Mouse (Mus musculus) intestine, embryonic 15.5 days (tissue): Measurements from ENCODE around the gene Wdr63. TPM values are rescaled to one million over a fixed set of nuclear protein-coding genes. Genes with fewer than 3 reads are reported as not detected.
A peak's percentile ranks its signal among the peaks of the same experiment; 100 is the strongest.

Experiments used
- ATAC-seq: fragments of 200-750 bp; cut with Nextera tagmentation; 2 replicates; pipeline ENCODE4 v1.8.0; 2017; ENCODE audit warnings: moderate TSS enrichment, moderate library complexity
- H3K27ac ChIP-seq: fragments of 300-500 bp; sonication (generic); 2 replicates; pipeline ENCODE4 v1.5.1; 2015; ENCODE audit warnings: mild to moderate bottlenecking, inconsistent platforms
- H3K27me3 ChIP-seq: fragments of 300-500 bp; sonication (generic); replicated peaks from 2 replicates; pipeline ENCODE4 v1.6.1; 2015; ENCODE audit warnings: inconsistent platforms
- H3K36me3 ChIP-seq: fragments of 300-500 bp; sonication (generic); 2 replicates; pipeline ENCODE4 v1.6.1; 2015; ENCODE audit warnings: inconsistent platforms
- H3K4me1 ChIP-seq: fragments of 300-500 bp; sonication (generic); replicated peaks from 2 replicates; pipeline ENCODE4 v1.6.1; 2015; ENCODE audit warnings: inconsistent platforms
- H3K4me2 ChIP-seq: fragments of 300-500 bp; sonication (generic); replicated peaks from 2 replicates; pipeline ENCODE4 v1.6.1; 2015; ENCODE audit warnings: mild to moderate bottlenecking, inconsistent platforms
- H3K4me3 ChIP-seq: fragments of 300-500 bp; sonication (generic); replicated peaks from 2 replicates; pipeline ENCODE4 v1.5.1; 2015; ENCODE audit warnings: inconsistent platforms
- H3K9ac ChIP-seq: fragments of 300-500 bp; sonication (generic); 2 replicates; pipeline ENCODE4 v1.6.1; 2015; ENCODE audit warnings: inconsistent platforms
- H3K9me3 ChIP-seq: fragments of 300-500 bp; sonication (generic); 2 replicates; pipeline ENCODE4 v1.6.1; 2016; ENCODE audit warnings: inconsistent platforms
- WGBS: fragments of 180-500 bp; shearing (Covaris S2); methylation state at CpG from one replicate; pipeline ENCODE4 v1.1.7; 2015; 5-methylcytosine and 5-hydroxymethylcytosine counted together
- polyA plus RNA-seq: library from polyadenylated mRNA; unstranded; fragments of >200 nt; fragmentation: Nextera tagmentation; extraction: Ambion mirVana; gene quantifications from 2 replicates; pipeline ENCODE4 v1.2.1, GENCODE M21; 2015

The Wdr63 gene
- polyA plus RNA-seq, 1 experiment from 2014 or later: 0.38 TPM

DNA sequence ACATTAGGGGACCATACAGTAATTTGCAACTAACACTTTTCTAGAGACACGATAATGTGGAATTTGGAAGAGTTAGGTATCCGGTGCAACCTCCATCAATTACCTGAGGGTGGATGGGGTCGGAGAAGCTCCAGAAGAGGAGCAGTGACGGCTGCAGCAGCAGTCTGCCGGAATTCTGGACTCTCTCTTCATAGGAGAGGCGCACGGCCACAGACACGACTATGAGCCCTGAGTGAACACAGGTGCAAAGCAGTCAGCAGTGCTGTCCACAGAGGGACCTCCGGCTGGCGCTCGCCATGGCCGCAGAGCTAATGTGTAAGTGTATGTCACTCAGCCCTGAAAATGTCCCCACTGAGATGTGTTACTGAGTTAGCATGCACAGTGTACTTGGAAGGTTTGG lies 27.7 kb downstream of the Wdr63 start:
- Histone ChIP-seq H3K9ac (no peak overlapping the region), H3K27ac (no peak overlapping the region), H3K9me3 (no peaks in the 10 kb centered on the region), H3K4me3 (no peak overlapping the region), H3K4me2 (no peak overlapping the region), H3K4me1 (no peaks in the 10 kb centered on the region), H3K27me3 (no peaks in the 10 kb centered on the region), H3K36me3 (no peaks in the 10 kb centered on the region)
- 88% methylated on average over 12 of the region's 12 CpGs for WGBS
- no peak for ATAC-seq

DNA sequence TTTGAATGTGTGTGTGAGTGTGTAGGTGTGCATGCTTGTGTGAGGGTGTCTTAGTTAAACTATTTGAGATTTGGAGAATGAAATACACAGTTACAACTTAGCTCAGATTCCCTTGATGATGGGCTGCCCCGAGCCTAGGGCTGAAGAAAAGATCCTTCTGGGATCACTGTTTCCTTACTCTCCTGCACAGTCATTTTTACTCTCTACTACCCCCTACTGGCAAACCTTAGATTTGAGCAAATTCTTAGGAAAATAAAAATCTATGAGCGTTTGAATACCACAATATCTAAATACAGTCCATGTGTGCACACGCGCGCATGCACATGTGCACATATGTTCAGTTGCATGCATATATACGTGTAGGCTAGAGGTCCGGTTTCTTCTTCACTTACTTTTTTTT lies 35.1 kb downstream of the Wdr63 start:
- 80% methylated on average over 7 of the region's 7 CpGs for WGBS
- Histone ChIP-seq H3K27ac (no peak overlapping the region), H3K36me3 (no peaks in the 10 kb centered on the region), H3K27me3 (no peaks in the 10 kb centered on the region), H3K9me3 (no peaks in the 10 kb centered on the region), H3K4me3 (no peak overlapping the region), H3K4me1 (no peaks in the 10 kb centered on the region), H3K4me2 (no peak overlapping the region), H3K9ac (no peak overlapping the region)
- 0 out of 2 replicates have a peak, but pooled peaks have one; percentile 34 for ATAC-seq

DNA sequence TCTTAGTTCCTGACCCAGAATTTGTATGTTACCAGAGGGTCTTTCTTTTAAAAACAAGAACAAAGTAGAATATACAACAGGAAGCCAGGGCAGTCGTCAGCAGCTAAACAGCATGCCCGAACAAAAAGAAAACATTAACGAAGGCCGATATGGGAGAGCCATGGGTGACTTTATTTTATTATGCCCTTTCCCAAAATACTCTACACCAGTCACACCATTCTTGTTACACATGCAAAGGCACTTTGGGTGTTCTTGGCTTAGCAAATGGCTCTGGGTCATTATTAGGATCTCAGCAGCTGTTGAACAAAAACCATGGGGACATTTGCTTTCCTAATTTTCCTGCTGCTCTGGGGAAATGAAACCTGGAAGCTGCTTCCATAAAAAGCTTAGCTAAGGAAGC lies 38.7 kb downstream of the Wdr63 start:
- WGBS: 78% methylated on average over 4 of the region's 4 CpGs
- H3K4me1 ChIP-seq: no peaks in the 10 kb centered on the region
- no peak for ATAC-seq

GRCm38 (mm10) chr3:146063146-146063545 lies 44.8 kb downstream of the Wdr63 start:
- Histone ChIP-seq H3K36me3 (no peaks in the 10 kb centered on the region), H3K27ac (no peak overlapping the region), H3K9me3 (no peaks in the 10 kb centered on the region), H3K4me3 (no peak overlapping the region), H3K9ac (no peak overlapping the region), H3K27me3 (no peaks in the 10 kb centered on the region), H3K4me2 (no peak overlapping the region), H3K4me1 (no peaks in the 10 kb centered on the region)
- ATAC-seq: no peak
- WGBS: 82% methylated on average over 11 of the region's 11 CpGs

More for the DNA sequence above, 38.7 kb downstream of the Wdr63 start:
- Histone ChIP-seq H3K4me3 (no peak overlapping the region), H3K9ac (no peak overlapping the region), H3K9me3 (no peaks in the 10 kb centered on the region), H3K27me3 (no peaks in the 10 kb centered on the region), H3K27ac (no peak overlapping the region), H3K36me3 (no peaks in the 10 kb centered on the region), H3K4me2 (no peak overlapping the region)

GRCm38 (mm10) chr3:146059356-146059926 lies 48.5 kb downstream of the Wdr63 start:
- no peaks in the 10 kb centered on the region for H3K27me3 ChIP-seq
- no peaks in the 10 kb centered on the region for H3K4me1 ChIP-seq
- no peak overlapping the region for H3K27ac ChIP-seq
- H3K4me2 ChIP-seq: no peak overlapping the region
- no peak overlapping the region for H3K9ac ChIP-seq
- H3K36me3 ChIP-seq: no peaks in the 10 kb centered on the region
- ATAC-seq: no peak
- 72% methylated on average over 15 of the region's 15 CpGs for WGBS
- H3K9me3 ChIP-seq: no peaks in the 10 kb centered on the region
- no peak overlapping the region for H3K4me3 ChIP-seq

DNA sequence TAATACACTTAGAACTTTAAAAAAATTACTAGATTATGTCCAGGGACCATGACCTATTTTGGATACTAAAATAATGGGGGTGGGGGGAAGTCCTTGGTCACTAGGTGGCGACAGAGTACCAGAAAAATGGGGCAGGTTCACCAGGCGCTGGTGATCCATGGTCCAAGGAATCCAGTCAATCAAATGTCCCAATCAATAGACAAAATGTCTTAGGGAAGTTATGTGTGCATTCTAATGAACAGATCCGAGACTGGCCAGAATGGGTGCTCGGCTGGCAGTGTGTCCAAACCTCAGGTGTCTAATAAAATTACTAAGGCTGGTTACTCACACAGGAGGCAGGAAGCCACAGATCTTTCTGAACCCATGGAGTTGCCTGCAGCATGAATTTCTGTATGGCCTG lies 49.7 kb downstream of the Wdr63 start:
- Histone ChIP-seq H3K9me3 (no peaks in the 10 kb centered on the region), H3K9ac (no peak overlapping the region), H3K36me3 (no peaks in the 10 kb centered on the region), H3K27ac (no peak overlapping the region), H3K4me3 (no peak overlapping the region), H3K4me1 (no peaks in the 10 kb centered on the region), H3K27me3 (no peaks in the 10 kb centered on the region), H3K4me2 (no peak overlapping the region)
- WGBS: 8% methylated on average over 4 of the region's 4 CpGs
- ATAC-seq: no peak

DNA sequence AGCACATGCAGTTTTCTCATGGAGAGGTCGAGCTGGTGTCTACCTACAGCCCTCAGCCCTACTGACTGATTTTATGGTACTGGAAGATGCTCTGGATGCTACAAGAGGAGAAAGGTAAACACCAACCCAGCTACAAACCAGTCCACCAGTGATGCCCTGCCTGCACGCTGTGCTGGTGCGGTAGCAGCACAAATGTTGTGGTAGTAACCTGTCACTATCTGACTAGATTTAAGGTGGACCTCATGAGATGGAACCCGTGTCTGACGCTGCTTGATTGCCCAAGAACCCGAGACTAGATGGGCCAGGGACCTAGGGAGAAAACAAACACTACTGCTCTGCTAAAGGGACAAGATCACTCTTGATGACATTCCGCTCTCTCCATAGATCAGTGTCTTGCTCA lies 50.8 kb downstream of the Wdr63 start:
- no peak overlapping the region for H3K4me2 ChIP-seq
- no peaks in the 10 kb centered on the region for H3K4me1 ChIP-seq
- no peak overlapping the region for H3K9ac ChIP-seq
- no peaks in the 10 kb centered on the region for H3K27me3 ChIP-seq
- H3K4me3 ChIP-seq: no peak overlapping the region
- ATAC-seq: no peak
- H3K9me3 ChIP-seq: no peaks in the 10 kb centered on the region
- no peaks in the 10 kb centered on the region for H3K36me3 ChIP-seq
- 65% methylated on average over 7 of the region's 7 CpGs for WGBS
- H3K27ac ChIP-seq: no peak overlapping the region

- Histone ChIP-seq H3K4me3 (no peak overlapping the region), H3K9ac (no peak overlapping the region), H3K4me1 (peaks cover 3% of the 10 kb centered on the region; the same call in 1 of the 2 replicates), H3K9me3 (no peaks in the 10 kb centered on the region), H3K27ac (no peak overlapping the region), H3K36me3 (no peaks in the 10 kb centered on the region), H3K4me2 (no peak overlapping the region), H3K27me3 (no peaks in the 10 kb centered on the region)
- no peak for ATAC-seq
- WGBS: 83% methylated on average over 2 of the region's 2 CpGs
Observed at GRCm38 (mm10) chr3:146053873-146054272, 54.1 kb downstream of the Wdr63 start.

- H3K4me2 ChIP-seq: no peak overlapping the region
- 67% methylated on average over 6 of the region's 6 CpGs for WGBS
- no peak overlapping the region for H3K4me3 ChIP-seq
- peaks cover 3% of the 10 kb centered on the region; the same call in 1 of the 2 replicates for H3K4me1 ChIP-seq
- no peaks in the 10 kb centered on the region for H3K27me3 ChIP-seq
- H3K27ac ChIP-seq: no peak overlapping the region
- no peak for ATAC-seq
- no peaks in the 10 kb centered on the region for H3K9me3 ChIP-seq
- no peak overlapping the region for H3K9ac ChIP-seq
- H3K36me3 ChIP-seq: no peaks in the 10 kb centered on the region
Observed at GRCm38 (mm10) chr3:146053082-146053814, 54.7 kb downstream of the Wdr63 start.

DNA sequence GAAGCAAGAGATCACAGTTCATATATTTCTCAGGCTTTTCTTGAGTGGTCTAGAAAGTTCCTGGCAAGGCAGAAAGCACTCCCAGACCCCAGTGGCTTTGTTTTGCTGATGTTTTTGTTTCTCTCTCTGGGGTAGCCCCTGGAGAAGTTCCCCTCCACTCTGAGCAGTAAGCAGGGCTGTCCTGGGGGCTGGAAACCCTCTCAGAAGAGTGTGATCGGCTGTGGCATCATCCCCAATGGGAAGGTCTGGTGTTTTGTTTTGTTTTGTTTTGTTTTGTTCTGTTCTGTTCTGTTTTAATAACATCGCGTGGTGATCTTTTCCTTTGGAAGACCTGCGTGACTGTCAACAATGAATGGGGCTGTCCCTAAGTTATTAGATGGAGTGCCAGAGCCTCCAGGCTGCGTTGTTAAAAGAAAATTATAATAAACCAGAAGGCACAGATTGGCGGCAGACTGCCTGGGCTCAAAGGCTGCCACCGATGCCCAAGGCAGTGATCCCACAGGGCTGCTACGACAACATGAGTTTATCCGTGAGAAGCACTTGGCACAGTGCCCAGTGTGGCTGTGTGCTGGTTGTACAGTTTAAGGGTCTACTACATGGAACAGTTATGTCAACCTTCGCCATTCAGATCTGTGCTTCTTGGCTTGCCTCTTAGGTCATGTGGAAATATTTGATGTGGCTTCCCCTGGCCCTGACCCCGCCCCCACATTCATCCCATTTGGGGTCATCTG lies 56.5 kb downstream of the Wdr63 start:
- WGBS: 52% methylated on average over 11 of the region's 11 CpGs
- H3K9me3 ChIP-seq: no peaks in the 10 kb centered on the region
- no peak overlapping the region for H3K27ac ChIP-seq
- ATAC-seq: no peak
- H3K36me3 ChIP-seq: no peaks in the 10 kb centered on the region
- H3K4me3 ChIP-seq: no peak overlapping the region
- H3K4me2 ChIP-seq: no peak overlapping the region
- no peaks in the 10 kb centered on the region for H3K27me3 ChIP-seq
- H3K4me1 ChIP-seq: peaks cover 9% of the 10 kb centered on the region
- H3K9ac ChIP-seq: no peak overlapping the region

DNA sequence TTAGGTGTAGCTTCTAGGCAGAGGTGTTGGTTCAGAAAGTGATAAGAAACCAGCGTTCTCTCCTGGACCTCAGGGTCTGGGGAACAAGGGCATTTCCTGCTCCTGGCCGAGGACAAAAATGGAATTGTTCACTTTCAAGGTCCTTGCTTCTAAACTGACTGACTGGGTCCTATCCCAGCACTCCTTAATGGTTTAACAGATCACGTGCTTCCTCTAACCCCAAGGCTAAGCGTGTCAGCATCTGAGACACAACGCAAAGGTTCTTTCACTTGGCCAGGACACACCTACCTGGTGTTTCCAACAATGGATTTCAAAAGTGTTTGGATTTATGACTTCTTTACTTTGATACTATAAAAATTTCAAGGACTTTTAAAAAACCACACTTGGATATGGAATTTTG lies 58.0 kb downstream of the Wdr63 start:
- Histone ChIP-seq H3K4me2 (no peak overlapping the region), H3K4me3 (no peak overlapping the region), H3K27ac (no peak overlapping the region), H3K36me3 (no peaks in the 10 kb centered on the region), H3K4me1 (peaks cover 9% of the 10 kb centered on the region), H3K9ac (no peak overlapping the region), H3K27me3 (no peaks in the 10 kb centered on the region), H3K9me3 (no peaks in the 10 kb centered on the region)
- peak; percentile 39; the same call in 1 of the 2 replicates for ATAC-seq
- 57% methylated on average over 5 of the region's 5 CpGs for WGBS

- H3K9ac ChIP-seq: no peak overlapping the region
- ATAC-seq: peak; percentile 79
Observed at GRCm38 (mm10) chr3:146047704-146048207, 60.2 kb downstream of the Wdr63 start.

More at GRCm38 (mm10) chr3:146047704-146048207, 60.2 kb downstream of the Wdr63 start:
- Histone ChIP-seq H3K36me3 (no peaks in the 10 kb centered on the region), H3K4me3 (no peak overlapping the region), H3K4me1 (peaks cover 9% of the 10 kb centered on the region), H3K27ac (no peak overlapping the region), H3K9me3 (no peaks in the 10 kb centered on the region), H3K27me3 (no peaks in the 10 kb centered on the region), H3K4me2 (peak overlapping the region; percentile 38)
- WGBS: 23% methylated on average over 15 of the region's 15 CpGs
